Comparison of ENCODE assay signal across 8 mouse cellular contexts in genomic region chr16:41258145-41259035, GRCm38 (mm10).
DNase-seq lines count a peak whose midpoint lies in the region; ATAC-seq and TF ChIP-seq lines count a peak whose summit lies in the region.

No protein-coding gene starts in this region.

- DNase-seq in gastrocnemius, adult 2 months: peak; percentile 15
- no peak for DNase-seq in gastrocnemius, adult 8-10 months (ENCODE audit: low spot score in 2 of 2)
- peak; percentile 4 for DNase-seq in adrenal gland, adult 8-10 months
- peak; percentile 81 for DNase-seq in embryo, embryonic 11 days
- peak; percentile 67 for DNase-seq in heart, postnatal 4 days
- peak; percentile 60 for DNase-seq in layer of hippocampus, adult 9-11 months
- peak; percentile 35 to 43 for DNase-seq in right cerebral cortex, postnatal 36 days (ENCODE audit: low spot score in 2 of 2)

- H3K27ac ChIP-seq in gastrocnemius, adult 2 months: no peak overlapping the region

- intact Hi-C loops in gastrocnemius, adult 2 months (cut with DNase I): loop anchor here (5.0 kb wide), 1 partner anchor 579 kb away; no protein-coding TSS in a partner anchor

- peak; percentile 79 for ATAC-seq in megakaryocyte progenitor cell, adult 5-6 weeks (replicated peaks; ENCODE audit: poor library complexity)

- no peak overlapping the region for H3K4me3 ChIP-seq in gastrocnemius, adult 2 months

- TF ChIP-seq CTCF in gastrocnemius, adult 2 months (IDR thresholded peaks at IDR 0.05): peak; percentile 68

Comparison
In these comparisons a context has a peak if more than half of its experiments do, and no peak if none do; other contexts are left out.
1. DNase-seq: peak in gastrocnemius, adult 2 months (single experiment), adrenal gland, adult 8-10 months (single experiment), embryo, embryonic 11 days (single experiment), heart, postnatal 4 days (single experiment), layer of hippocampus, adult 9-11 months (single experiment) and right cerebral cortex, postnatal 36 days (2 of 2); none in gastrocnemius, adult 8-10 months (0 of 2).